Comparison of ENCODE assay signal across 12 mouse cellular contexts in genomic region chr11:86745634-86746404, GRCm38 (mm10). TPM values are rescaled to one million over a fixed set of nuclear protein-coding genes. Genes with fewer than 3 reads are reported as not detected.
DNase-seq lines count a peak whose midpoint lies in the region; ATAC-seq and TF ChIP-seq lines count a peak whose summit lies in the region.
"Had no signal": no experiment of that assay in that cellular context is flagged by ENCODE, and none has a peak within 500 bp of the region (broad histone marks: within the 10 kb centered on the region; RNA-seq: fewer than 3 reads in every experiment).

No protein-coding gene starts in this region.

- no peak overlapping the region for H3K9ac ChIP-seq in embryonic facial prominence, embryonic 14.5 days (ENCODE audit: low read depth, low read length)
- no peak overlapping the region for H3K9ac ChIP-seq in kidney, embryonic 15.5 days
- no peak overlapping the region for H3K9ac ChIP-seq in forebrain, embryonic 13.5 days
- H3K9ac ChIP-seq: embryonic facial prominence, embryonic 15.5 days had no signal

- no peak overlapping the region for H3K4me3 ChIP-seq in embryonic facial prominence, embryonic 14.5 days (ENCODE audit: low read depth, low read length)
- no peak overlapping the region for H3K4me3 ChIP-seq in embryonic facial prominence, embryonic 10.5 days
- H3K4me3 ChIP-seq in kidney, adult 2 months (ENCODE audit: insufficient read depth, low read depth, low read length), result no peak overlapping the region
- H3K4me3 ChIP-seq in kidney, embryonic 15.5 days (replicated peaks), result no peak overlapping the region
- H3K4me3 ChIP-seq in forebrain, embryonic 13.5 days, result no peak overlapping the region
- H3K4me3 ChIP-seq: embryonic facial prominence, embryonic 15.5 days had no signal

- ATAC-seq in embryonic facial prominence, embryonic 14.5 days (ENCODE audit: low read depth), result no peak
- no peak for ATAC-seq in kidney, embryonic 15.5 days (replicated peaks; ENCODE audit: low FRiP score)
- peak; percentile 68 for ATAC-seq in granulocyte monocyte progenitor cell, adult 5-6 weeks (replicated peaks; ENCODE audit: poor library complexity, severe bottlenecking)
- ATAC-seq in forebrain, embryonic 13.5 days, result no peak

- no peak for TF ChIP-seq POLR2A in kidney, adult 2 months (IDR thresholded peaks at IDR 0.05; ENCODE audit: low read depth, low read length)

- H3K4me2 ChIP-seq in embryonic facial prominence, embryonic 14.5 days (ENCODE audit: low read depth, low read length), result no peak overlapping the region
- H3K4me2 ChIP-seq in kidney, embryonic 15.5 days, result no peak overlapping the region
- H3K4me2 ChIP-seq in forebrain, embryonic 13.5 days, result no peak overlapping the region
- H3K4me2 ChIP-seq: embryonic facial prominence, embryonic 15.5 days had no signal

- DNase-seq in embryonic facial prominence, embryonic 14.5 days (ENCODE audit: low spot score), result peak; percentile 20
- no peak for DNase-seq in embryonic facial prominence, embryonic 10.5 days (ENCODE audit: low spot score)
- no peak for DNase-seq in kidney, adult 2 months
- DNase-seq in skeletal muscle tissue, adult 2 months (ENCODE audit: low read depth, low spot score), result peak; percentile 33
- no peak for DNase-seq in embryo, embryonic 10 days (ENCODE audit: low spot score)
- DNase-seq: cerebellum, postnatal 10 days; kidney, adult 18-20 months; layer of hippocampus, postnatal 36 days had no signal

- no peaks in the 10 kb centered on the region for H3K36me3 ChIP-seq in embryonic facial prominence, embryonic 14.5 days (ENCODE audit: control insufficient read depth, insufficient read depth, low read length)
- peaks cover 18% of the 10 kb centered on the region for H3K36me3 ChIP-seq in embryonic facial prominence, embryonic 10.5 days (replicated peaks)
- H3K36me3 ChIP-seq in kidney, adult 2 months (ENCODE audit: control insufficient read depth, insufficient read depth, low read length), result no peaks in the 10 kb centered on the region
- 0 out of 2 replicates have a peak, but pooled peaks cover 5% of the 10 kb centered on the region for H3K36me3 ChIP-seq in kidney, embryonic 15.5 days
- H3K36me3 ChIP-seq in forebrain, embryonic 13.5 days (ENCODE audit: poor library complexity, severe bottlenecking), result no peaks in the 10 kb centered on the region
- H3K36me3 ChIP-seq: embryonic facial prominence, embryonic 15.5 days had no signal

- TF ChIP-seq CTCF in kidney, adult 2 months (conservative IDR thresholded peaks at IDR 0.05; ENCODE audit: insufficient read depth, insufficient read length, low read depth, low read length), result no peak

- H3K9me3 ChIP-seq in embryonic facial prominence, embryonic 14.5 days (ENCODE audit: control insufficient read depth, low read length), result no peaks in the 10 kb centered on the region
- no peaks in the 10 kb centered on the region for H3K9me3 ChIP-seq in embryonic facial prominence, embryonic 10.5 days
- H3K9me3 ChIP-seq in kidney, embryonic 15.5 days (replicated peaks), result no peaks in the 10 kb centered on the region
- H3K9me3 ChIP-seq in forebrain, embryonic 13.5 days (replicated peaks), result no peaks in the 10 kb centered on the region
- H3K9me3 ChIP-seq: embryonic facial prominence, embryonic 15.5 days had no signal

- H3K27me3 ChIP-seq in embryonic facial prominence, embryonic 14.5 days (replicated peaks; ENCODE audit: control insufficient read depth, insufficient read depth, low read length), result no peaks in the 10 kb centered on the region
- no peaks in the 10 kb centered on the region for H3K27me3 ChIP-seq in embryonic facial prominence, embryonic 10.5 days (replicated peaks; ENCODE audit: low read depth, poor library complexity, severe bottlenecking)
- no peaks in the 10 kb centered on the region for H3K27me3 ChIP-seq in kidney, adult 2 months (replicated peaks; ENCODE audit: control insufficient read depth, insufficient read depth, low read length)
- H3K27me3 ChIP-seq in kidney, embryonic 15.5 days, result no peaks in the 10 kb centered on the region
- no peaks in the 10 kb centered on the region for H3K27me3 ChIP-seq in forebrain, embryonic 13.5 days
- H3K27me3 ChIP-seq: embryonic facial prominence, embryonic 15.5 days had no signal

- H3K4me1 ChIP-seq in embryonic facial prominence, embryonic 14.5 days (ENCODE audit: control insufficient read depth, insufficient read depth, low read length), result no peaks in the 10 kb centered on the region
- H3K4me1 ChIP-seq in embryonic facial prominence, embryonic 10.5 days, result no peaks in the 10 kb centered on the region
- peaks cover 32% of the 10 kb centered on the region for H3K4me1 ChIP-seq in kidney, adult 2 months (ENCODE audit: control insufficient read depth, insufficient read depth, low read length)
- H3K4me1 ChIP-seq in kidney, embryonic 15.5 days, result peaks cover 38% of the 10 kb centered on the region
- peaks cover 14% of the 10 kb centered on the region for H3K4me1 ChIP-seq in forebrain, embryonic 13.5 days

- 66% methylated on average over 3 of the region's 3 CpGs for WGBS in embryonic facial prominence, embryonic 14.5 days
- WGBS in embryonic facial prominence, embryonic 10.5 days, result 75% methylated on average over 3 of the region's 3 CpGs
- 28% methylated on average over 3 of the region's 3 CpGs for WGBS in kidney, adult 2 months
- WGBS in kidney, embryonic 15.5 days, result 59% methylated on average over 3 of the region's 3 CpGs
- WGBS in forebrain, embryonic 13.5 days, result 74% methylated on average over 3 of the region's 3 CpGs

- H3K27ac ChIP-seq in embryonic facial prominence, embryonic 14.5 days (replicated peaks; ENCODE audit: low read depth, low read length), result no peak overlapping the region
- no peak overlapping the region for H3K27ac ChIP-seq in embryonic facial prominence, embryonic 10.5 days (replicated peaks)
- H3K27ac ChIP-seq in kidney, adult 2 months (ENCODE audit: insufficient read depth, low read depth, low read length), result peak overlapping the region; percentile 56
- H3K27ac ChIP-seq in kidney, embryonic 15.5 days, result no peak overlapping the region
- no peak overlapping the region for H3K27ac ChIP-seq in forebrain, embryonic 13.5 days
- H3K27ac ChIP-seq: embryonic facial prominence, embryonic 15.5 days had no signal

RNA-seq across cellular contexts. Expression of gene Cltc, which starts 11.5 kb away (rescaled TPM):
- polyA plus RNA-seq in embryonic facial prominence, embryonic 14.5 days (2014; fragmentation: Nextera tagmentation; extraction: Ambion mirVana), result 167 and 175 TPM in 2 replicates
- 132 and 137 TPM in 2 replicates for polyA plus RNA-seq in embryonic facial prominence, embryonic 10.5 days (2016; fragmentation: Nextera tagmentation; extraction: Ambion mirVana)
- 94.4 and 107 TPM in 2 replicates for polyA plus RNA-seq in kidney, adult 2 months (2012; rRNA removed)
- 148 and 157 TPM in 2 replicates for polyA plus RNA-seq in kidney, embryonic 15.5 days (2015; fragmentation: Nextera tagmentation; extraction: Ambion mirVana)
- 127 and 155 TPM in 2 replicates for total RNA-seq in granulocyte monocyte progenitor cell, adult 5-6 weeks (2014; fragmentation: Nextera tagmentation)
- total RNA-seq in granulocyte monocyte progenitor cell, adult 5-6 weeks (2017), result 129 and 145 TPM in 2 replicates
- polyA plus RNA-seq in forebrain, embryonic 13.5 days (2015; fragmentation: Nextera tagmentation; extraction: Ambion mirVana), result 106 and 126 TPM in 2 replicates

Comparison
In these comparisons a context has a peak if more than half of its experiments do, and no peak if none do; other contexts are left out.
1. DNase-seq: peak in embryonic facial prominence, embryonic 14.5 days (single experiment) and skeletal muscle tissue, adult 2 months (single experiment); none in embryonic facial prominence, embryonic 10.5 days (single experiment), kidney, adult 2 months (single experiment) and embryo, embryonic 10 days (single experiment).